Mouse (Mus musculus): ENCODE measurements at regions not wholly inside any gene's neighbourhood (a gene's known extent, or its start where the extent isn't known, plus 50 kb on each side); places are given as distances from the start of the nearest gene placed in this dataset.

DNA sequence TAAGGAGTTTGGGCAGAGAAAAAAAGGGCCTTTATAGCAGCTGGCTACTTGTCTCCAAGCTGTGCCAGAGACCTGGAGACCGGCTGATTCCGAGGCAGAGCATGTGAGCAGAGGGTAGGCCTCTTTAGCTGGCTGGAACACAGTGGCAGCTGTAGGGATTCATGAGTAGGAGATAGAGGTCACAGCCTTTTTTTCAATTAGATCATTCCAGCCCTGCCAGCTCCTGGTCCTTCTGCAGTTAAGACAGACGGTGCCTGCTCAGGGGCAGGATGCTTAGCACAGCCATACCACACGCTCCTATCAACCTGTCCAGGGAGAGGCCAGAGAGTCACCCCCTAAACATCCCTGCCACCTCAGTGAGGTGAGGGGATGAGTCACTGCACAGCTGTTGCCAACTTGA lies 302.1 kb downstream of the Galc start:
- no peak overlapping the region for H3K4me3 ChIP-seq (ENCODE audit: insufficient read depth, low read depth, low read length)
- TF ChIP-seq CTCF (conservative IDR thresholded peaks at IDR 0.05; ENCODE audit: insufficient read depth, insufficient read length, low read depth, low read length) (no peak), POLR2A (IDR thresholded peaks at IDR 0.05; ENCODE audit: low read depth, low read length) (no peak)
- no peak overlapping the region for H3K27ac ChIP-seq (ENCODE audit: insufficient read depth, low read depth, low read length)
- DNase-seq: no peak
- no peaks in the 10 kb centered on the region for H3K27me3 ChIP-seq (replicated peaks; ENCODE audit: control insufficient read depth, insufficient read depth, low read length)
- H3K36me3 ChIP-seq (ENCODE audit: control insufficient read depth, insufficient read depth, low read length): no peaks in the 10 kb centered on the region
- no peaks in the 10 kb centered on the region for H3K4me1 ChIP-seq (ENCODE audit: control insufficient read depth, insufficient read depth, low read length)
- 60% methylated on average over 4 of the region's 4 CpGs for WGBS

DNA sequence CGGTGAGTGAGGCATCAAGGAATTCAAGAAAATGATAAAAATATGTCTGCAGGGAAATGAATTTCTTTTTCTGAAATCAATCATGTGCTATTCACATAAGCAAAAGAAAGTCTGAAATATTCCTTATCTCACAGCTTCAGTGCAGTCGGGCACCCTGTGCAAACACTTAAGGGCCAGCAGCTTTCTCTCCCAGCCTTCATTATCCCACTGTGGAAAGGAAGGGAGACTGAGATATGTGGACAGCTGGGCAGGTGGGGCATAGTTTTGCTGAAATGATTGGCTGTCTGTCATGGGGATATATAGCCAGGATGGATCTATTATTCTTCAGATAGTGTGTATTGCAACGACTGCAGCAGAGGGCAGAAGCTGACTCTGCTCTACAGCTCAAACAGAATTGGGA lies 305.9 kb downstream of the Galc start:
- 89% methylated on average over 3 of the region's 3 CpGs for WGBS
- TF ChIP-seq CTCF (conservative IDR thresholded peaks at IDR 0.05; ENCODE audit: insufficient read depth, insufficient read length, low read depth, low read length): no peak
- no peak for TF ChIP-seq POLR2A (IDR thresholded peaks at IDR 0.05; ENCODE audit: low read depth, low read length)
- no peak overlapping the region for H3K4me3 ChIP-seq (ENCODE audit: insufficient read depth, low read depth, low read length)

DNA sequence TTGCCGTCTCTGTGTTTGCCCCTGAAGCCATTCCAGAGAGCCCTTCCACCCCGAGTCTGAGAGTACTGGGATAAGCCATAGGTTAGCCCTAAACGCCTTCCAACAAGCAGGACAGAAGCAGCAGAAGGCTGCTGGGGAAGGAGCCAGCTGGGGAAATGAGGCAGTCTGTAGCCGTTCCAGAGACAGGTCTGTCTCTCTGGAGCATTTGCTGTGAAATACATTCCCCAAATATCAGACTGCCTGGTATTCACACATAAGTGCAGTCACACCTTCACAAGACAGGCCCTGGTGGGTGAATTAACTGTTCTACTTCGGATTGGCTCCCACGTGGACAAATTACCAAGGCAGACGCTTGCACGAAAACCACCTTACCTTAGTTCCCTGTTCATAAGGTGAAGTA lies 307.1 kb downstream of the Galc start:
- no peaks in the 10 kb centered on the region for H3K4me1 ChIP-seq (ENCODE audit: control insufficient read depth, insufficient read depth, low read length)
- 62% methylated on average over 8 of the region's 8 CpGs for WGBS

More for the DNA sequence above, 305.9 kb downstream of the Galc start:
- Histone ChIP-seq H3K27me3 (replicated peaks; ENCODE audit: control insufficient read depth, insufficient read depth, low read length) (no peaks in the 10 kb centered on the region), H3K36me3 (ENCODE audit: control insufficient read depth, insufficient read depth, low read length) (no peaks in the 10 kb centered on the region), H3K27ac (ENCODE audit: insufficient read depth, low read depth, low read length) (no peak overlapping the region), H3K4me1 (ENCODE audit: control insufficient read depth, insufficient read depth, low read length) (no peaks in the 10 kb centered on the region)
- no peak for DNase-seq

DNA sequence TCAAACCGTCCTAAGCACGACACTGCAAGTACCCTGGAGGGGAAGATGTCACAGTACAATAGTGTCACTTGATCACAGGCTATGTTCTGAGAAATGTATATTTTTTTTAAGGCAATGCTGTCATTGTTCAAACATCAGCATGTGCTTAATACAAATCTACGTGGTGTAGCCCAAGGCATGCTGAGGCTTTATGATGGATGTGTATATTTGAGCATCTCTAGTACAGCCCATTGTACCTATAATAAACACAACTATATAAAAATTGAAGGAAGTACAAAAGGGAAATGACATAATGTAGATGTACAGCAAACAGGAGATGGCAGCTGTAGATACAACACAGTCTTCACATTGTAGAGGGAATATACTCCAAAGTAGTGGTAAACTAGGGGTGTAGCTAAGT lies 309.2 kb downstream of the Galc start:
- no peak for TF ChIP-seq CTCF (conservative IDR thresholded peaks at IDR 0.05; ENCODE audit: insufficient read depth, insufficient read length, low read depth, low read length)
- no peak for TF ChIP-seq POLR2A (IDR thresholded peaks at IDR 0.05; ENCODE audit: low read depth, low read length)
- no peak for DNase-seq
- Histone ChIP-seq H3K27ac (ENCODE audit: insufficient read depth, low read depth, low read length) (no peak overlapping the region), H3K4me3 (ENCODE audit: insufficient read depth, low read depth, low read length) (no peak overlapping the region), H3K4me1 (ENCODE audit: control insufficient read depth, insufficient read depth, low read length) (no peaks in the 10 kb centered on the region), H3K36me3 (ENCODE audit: control insufficient read depth, insufficient read depth, low read length) (no peaks in the 10 kb centered on the region), H3K27me3 (replicated peaks; ENCODE audit: control insufficient read depth, insufficient read depth, low read length) (no peaks in the 10 kb centered on the region)
- 81% methylated on average over 3 of the region's 3 CpGs for WGBS

More for the DNA sequence above, 307.1 kb downstream of the Galc start:
- no peak overlapping the region for H3K4me3 ChIP-seq (ENCODE audit: insufficient read depth, low read depth, low read length)
- no peaks in the 10 kb centered on the region for H3K27me3 ChIP-seq (replicated peaks; ENCODE audit: control insufficient read depth, insufficient read depth, low read length)
- H3K27ac ChIP-seq (ENCODE audit: insufficient read depth, low read depth, low read length): no peak overlapping the region
- TF ChIP-seq CTCF (conservative IDR thresholded peaks at IDR 0.05; ENCODE audit: insufficient read depth, insufficient read length, low read depth, low read length) (no peak), POLR2A (IDR thresholded peaks at IDR 0.05; ENCODE audit: low read depth, low read length) (no peak)
- no peaks in the 10 kb centered on the region for H3K36me3 ChIP-seq (ENCODE audit: control insufficient read depth, insufficient read depth, low read length)
- DNase-seq: no peak

DNA sequence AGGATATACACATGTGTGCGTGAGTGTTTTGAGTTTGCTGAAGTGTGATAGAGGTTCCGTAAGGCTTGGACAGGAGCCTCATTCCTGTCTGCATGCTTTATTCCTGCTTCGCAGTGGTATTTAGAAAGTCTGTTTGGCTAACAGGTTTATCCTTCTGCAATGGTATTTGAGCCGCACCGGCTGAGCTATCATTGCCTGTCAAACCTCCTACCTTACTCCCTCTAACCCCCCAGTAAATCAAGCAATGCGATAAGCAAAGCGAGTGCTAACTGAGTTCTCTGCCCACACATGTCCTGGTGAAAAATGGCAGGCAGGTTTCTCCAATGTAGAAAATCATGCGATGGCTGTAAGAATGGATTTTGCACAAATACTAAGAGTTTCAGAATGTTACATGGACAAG lies 311.8 kb downstream of the Galc start:
- H3K27me3 ChIP-seq (replicated peaks; ENCODE audit: control insufficient read depth, insufficient read depth, low read length): no peaks in the 10 kb centered on the region
- TF ChIP-seq POLR2A (IDR thresholded peaks at IDR 0.05; ENCODE audit: low read depth, low read length): no peak
- TF ChIP-seq CTCF (conservative IDR thresholded peaks at IDR 0.05; ENCODE audit: insufficient read depth, insufficient read length, low read depth, low read length): no peak
- no peak overlapping the region for H3K4me3 ChIP-seq (ENCODE audit: insufficient read depth, low read depth, low read length)
- H3K27ac ChIP-seq (ENCODE audit: insufficient read depth, low read depth, low read length): no peak overlapping the region
- no peaks in the 10 kb centered on the region for H3K36me3 ChIP-seq (ENCODE audit: control insufficient read depth, insufficient read depth, low read length)
- H3K4me1 ChIP-seq (ENCODE audit: control insufficient read depth, insufficient read depth, low read length): no peaks in the 10 kb centered on the region
- no peak for DNase-seq
- 29% methylated on average over 8 of the region's 8 CpGs for WGBS

DNA sequence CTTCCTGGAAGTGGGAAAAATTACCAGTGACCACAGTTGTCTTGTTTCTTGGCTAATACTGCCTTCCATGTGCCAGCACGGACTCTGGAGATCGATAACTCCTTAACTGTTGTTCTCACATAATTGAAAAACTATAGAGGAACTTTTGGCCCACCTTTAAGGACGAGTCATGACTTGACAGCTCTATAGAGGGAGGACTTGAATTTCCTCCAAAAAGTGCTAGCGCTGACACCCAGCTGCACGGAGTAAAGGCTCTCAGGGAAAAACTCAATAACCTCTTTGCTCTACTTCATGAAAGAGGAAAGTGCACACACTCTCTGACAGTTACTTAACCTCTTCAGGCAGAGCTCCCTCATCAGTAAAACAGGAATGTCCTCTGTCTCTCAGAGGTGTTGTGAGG lies 320.9 kb downstream of the Galc start:
- 68% methylated on average over 5 of the region's 5 CpGs for WGBS

DNA sequence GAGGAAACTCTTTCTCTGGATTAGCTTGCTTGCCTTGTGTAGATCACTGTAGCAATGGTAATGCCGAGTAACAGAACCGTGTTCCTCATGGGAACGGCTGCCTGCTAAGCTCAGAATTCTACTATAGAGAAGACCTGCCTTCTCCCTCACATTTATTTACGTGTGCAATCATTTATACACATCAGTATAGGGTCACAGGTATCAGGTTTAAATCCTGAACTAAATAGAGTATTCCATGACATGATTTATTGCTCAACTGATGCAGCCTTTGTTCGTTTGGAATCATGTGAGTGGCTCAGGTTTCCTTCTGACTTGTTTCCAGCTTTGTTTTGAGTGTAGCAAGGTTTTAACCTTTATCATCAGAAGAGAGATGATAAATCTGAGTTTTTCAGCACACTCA lies 329.4 kb downstream of the Galc start:
- Histone ChIP-seq H3K27me3 (replicated peaks; ENCODE audit: control insufficient read depth, insufficient read depth, low read length) (no peaks in the 10 kb centered on the region), H3K4me3 (ENCODE audit: insufficient read depth, low read depth, low read length) (no peak overlapping the region), H3K4me1 (ENCODE audit: control insufficient read depth, insufficient read depth, low read length) (no peaks in the 10 kb centered on the region), H3K36me3 (ENCODE audit: control insufficient read depth, insufficient read depth, low read length) (no peaks in the 10 kb centered on the region), H3K27ac (ENCODE audit: insufficient read depth, low read depth, low read length) (no peak overlapping the region)
- DNase-seq: no peak
- no peak for TF ChIP-seq POLR2A (IDR thresholded peaks at IDR 0.05; ENCODE audit: low read depth, low read length)
- no peak for TF ChIP-seq CTCF (conservative IDR thresholded peaks at IDR 0.05; ENCODE audit: insufficient read depth, insufficient read length, low read depth, low read length)
- WGBS: 21% methylated on average over 5 of the region's 5 CpGs

More for the DNA sequence above, 320.9 kb downstream of the Galc start:
- Histone ChIP-seq H3K4me1 (ENCODE audit: control insufficient read depth, insufficient read depth, low read length) (no peaks in the 10 kb centered on the region), H3K27ac (ENCODE audit: insufficient read depth, low read depth, low read length) (no peak overlapping the region), H3K4me3 (ENCODE audit: insufficient read depth, low read depth, low read length) (no peak overlapping the region), H3K27me3 (replicated peaks; ENCODE audit: control insufficient read depth, insufficient read depth, low read length) (no peaks in the 10 kb centered on the region), H3K36me3 (ENCODE audit: control insufficient read depth, insufficient read depth, low read length) (no peaks in the 10 kb centered on the region)
- TF ChIP-seq POLR2A (IDR thresholded peaks at IDR 0.05; ENCODE audit: low read depth, low read length) (no peak), CTCF (conservative IDR thresholded peaks at IDR 0.05; ENCODE audit: insufficient read depth, insufficient read length, low read depth, low read length) (no peak)
- no peak for DNase-seq

DNA sequence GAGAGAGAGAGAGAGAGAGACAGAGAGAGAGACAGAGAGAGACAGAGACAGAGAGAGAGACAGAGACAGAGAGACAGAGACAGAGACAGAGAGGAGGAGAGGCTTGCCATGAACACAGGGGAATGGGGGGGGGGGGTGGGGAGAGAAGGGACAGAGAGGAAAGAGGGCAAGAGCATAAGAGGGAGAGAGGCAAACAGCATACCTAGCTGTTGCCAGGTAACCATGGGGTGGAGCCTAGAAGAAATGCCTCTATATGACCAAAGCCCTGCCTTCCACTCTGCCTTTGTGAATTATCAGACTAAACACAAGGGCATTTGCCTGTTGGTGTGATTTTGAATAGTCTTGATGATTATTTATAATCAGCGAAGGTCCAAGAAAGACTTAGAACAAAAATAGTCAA lies 332.2 kb downstream of the Galc start:
- no peak for DNase-seq
- TF ChIP-seq CTCF (conservative IDR thresholded peaks at IDR 0.05; ENCODE audit: insufficient read depth, insufficient read length, low read depth, low read length) (no peak), POLR2A (IDR thresholded peaks at IDR 0.05; ENCODE audit: low read depth, low read length) (no peak)
- 84% methylated on average over 1 of the region's 1 CpGs for WGBS

More for the DNA sequence above, 332.2 kb downstream of the Galc start:
- H3K27me3 ChIP-seq (replicated peaks; ENCODE audit: control insufficient read depth, insufficient read depth, low read length): no peaks in the 10 kb centered on the region
- no peaks in the 10 kb centered on the region for H3K4me1 ChIP-seq (ENCODE audit: control insufficient read depth, insufficient read depth, low read length)
- no peaks in the 10 kb centered on the region for H3K36me3 ChIP-seq (ENCODE audit: control insufficient read depth, insufficient read depth, low read length)
- H3K4me3 ChIP-seq (ENCODE audit: insufficient read depth, low read depth, low read length): no peak overlapping the region
- H3K27ac ChIP-seq (ENCODE audit: insufficient read depth, low read depth, low read length): no peak overlapping the region
